Mouse (Mus musculus) hindbrain, embryonic 16.5 days (tissue): Measurements from ENCODE around the gene Gm17545. TPM values are rescaled to one million over a fixed set of nuclear protein-coding genes. Genes with fewer than 3 reads are reported as not detected.

Source experiments
- ATAC-seq: fragments of 200-750 bp; cut with Nextera tagmentation; 2 replicates; pipeline ENCODE4 v1.8.0; 2017; ENCODE audit warnings: moderate TSS enrichment, moderate library complexity
- H3K27ac ChIP-seq: fragments of 300-500 bp; sonication (generic); 2 replicates; pipeline ENCODE4 v1.5.1; 2014; ENCODE audit warnings: low read depth, mild to moderate bottlenecking, control low read depth, low read length, moderate library complexity
- H3K27me3 ChIP-seq: fragments of 300-500 bp; sonication (generic); replicated peaks from 2 replicates; pipeline ENCODE4 v1.6.1; 2014; ENCODE audit warnings: low read length; ENCODE audit not compliant: control insufficient read depth, insufficient read depth
- H3K36me3 ChIP-seq: fragments of 300-500 bp; sonication (generic); 2 replicates; pipeline ENCODE4 v1.6.1; 2014; ENCODE audit warnings: mild to moderate bottlenecking, low read length, moderate library complexity, mixed read lengths; ENCODE audit not compliant: control insufficient read depth, insufficient read depth
- H3K4me1 ChIP-seq: fragments of 300-500 bp; sonication (generic); 2 replicates; pipeline ENCODE4 v1.6.1; 2014; ENCODE audit warnings: low read depth, low read length; ENCODE audit not compliant: control insufficient read depth, insufficient read depth
- H3K4me2 ChIP-seq: fragments of 300-500 bp; sonication (generic); 2 replicates; pipeline ENCODE4 v1.6.1; 2014; ENCODE audit warnings: mild to moderate bottlenecking, low read length, control low read depth, moderate library complexity
- H3K4me3 ChIP-seq: fragments of 300-500 bp; sonication (generic); 2 replicates; pipeline ENCODE4 v1.5.1; 2014; ENCODE audit warnings: mild to moderate bottlenecking, low read length, control low read depth, moderate library complexity
- H3K9ac ChIP-seq: fragments of 300-500 bp; sonication (generic); 2 replicates; pipeline ENCODE4 v1.6.1; 2014; ENCODE audit warnings: low read depth, mild to moderate bottlenecking, control low read depth, low read length, moderate library complexity
- H3K9me3 ChIP-seq: fragments of 300-500 bp; sonication (generic); 2 replicates; pipeline ENCODE4 v1.6.1; 2014; ENCODE audit warnings: mild to moderate bottlenecking, low read length, moderate library complexity; ENCODE audit not compliant: control insufficient read depth
- WGBS: fragments of 180-500 bp; shearing (Covaris S2); extraction: QIAGEN DNeasy Blood & Tissue Kit; methylation state at CpG from one replicate; pipeline ENCODE4 v1.1.7; 2014; 5-methylcytosine and 5-hydroxymethylcytosine counted together
- polyA plus RNA-seq: library from polyadenylated mRNA; unstranded; fragments of >200 nt; fragmentation: Nextera tagmentation; extraction: Ambion mirVana; gene quantifications from 2 replicates; pipeline ENCODE4 v1.2.1, GENCODE M21; 2015

The Gm17545 gene
- polyA plus RNA-seq, 1 experiment from 2014 or later: not detected

DNA sequence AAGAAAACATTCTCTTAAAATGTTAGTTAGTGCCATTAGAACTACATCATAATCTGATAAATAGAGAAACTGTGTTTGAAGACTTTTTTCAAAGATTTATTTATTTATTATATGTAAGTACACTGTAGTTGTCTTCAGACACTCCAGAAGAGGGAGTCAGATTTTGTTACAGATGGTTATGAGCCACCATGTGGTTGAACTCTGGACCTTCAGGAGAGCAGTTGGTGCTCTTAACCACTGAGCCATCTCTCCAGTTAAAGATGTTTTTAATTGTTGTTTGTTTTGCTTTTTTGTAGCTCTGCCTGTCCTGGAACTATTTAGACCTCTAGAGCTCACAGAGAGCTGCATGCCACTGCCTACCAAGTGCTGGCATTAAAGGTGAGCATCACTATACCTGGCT, 951 bp downstream of the Gm17545 start:
- ATAC-seq: no peak
- Histone ChIP-seq H3K4me3 (no peak overlapping the region), H3K27ac (no peak overlapping the region), H3K9ac (no peak overlapping the region), H3K4me2 (no peak overlapping the region), H3K36me3 (peaks cover 49% of the 10 kb centered on the region), H3K4me1 (no peaks in the 10 kb centered on the region), H3K9me3 (no peaks in the 10 kb centered on the region), H3K27me3 (no peaks in the 10 kb centered on the region)

DNA sequence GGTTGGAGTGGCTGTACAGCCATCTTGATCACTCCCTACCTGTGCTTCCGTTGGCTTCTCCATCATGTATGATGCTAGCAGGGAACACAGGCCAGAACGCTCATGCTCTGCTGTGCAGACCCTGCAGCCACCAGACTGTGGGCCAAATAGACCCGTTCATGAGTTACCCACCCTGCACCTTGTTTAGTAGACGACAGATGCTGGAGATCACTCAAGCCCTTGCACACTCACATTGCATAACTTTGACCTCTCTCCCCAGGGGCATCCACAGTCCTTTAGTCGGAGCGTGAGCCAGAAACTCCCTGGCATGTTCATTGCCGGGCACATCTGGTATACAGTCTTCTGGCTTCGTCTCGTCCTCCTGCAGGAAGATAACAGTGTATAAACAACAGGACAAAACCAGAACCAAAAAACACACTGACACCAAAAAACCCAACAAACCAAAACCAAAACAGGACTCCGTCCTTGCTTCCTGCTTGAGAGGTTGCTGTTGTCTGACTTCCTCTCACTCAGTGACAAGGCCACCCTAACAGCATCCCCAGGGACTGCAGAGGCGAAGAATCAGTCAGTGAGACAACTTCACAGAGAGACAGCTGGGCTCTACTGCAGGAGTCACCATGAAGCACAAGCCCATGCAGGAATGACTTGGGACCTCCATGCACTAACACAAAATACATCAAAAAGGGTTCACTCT, 3.2 kb downstream of the Gm17545 start:
- Histone ChIP-seq H3K9ac (no peak overlapping the region), H3K27me3 (no peaks in the 10 kb centered on the region), H3K9me3 (no peaks in the 10 kb centered on the region), H3K36me3 (peaks cover 33% of the 10 kb centered on the region), H3K4me1 (no peaks in the 10 kb centered on the region), H3K27ac (no peak overlapping the region), H3K4me2 (no peak overlapping the region), H3K4me3 (no peak overlapping the region)
- ATAC-seq: no peak
- WGBS: 84% methylated on average over 11 of the region's 11 CpGs

DNA sequence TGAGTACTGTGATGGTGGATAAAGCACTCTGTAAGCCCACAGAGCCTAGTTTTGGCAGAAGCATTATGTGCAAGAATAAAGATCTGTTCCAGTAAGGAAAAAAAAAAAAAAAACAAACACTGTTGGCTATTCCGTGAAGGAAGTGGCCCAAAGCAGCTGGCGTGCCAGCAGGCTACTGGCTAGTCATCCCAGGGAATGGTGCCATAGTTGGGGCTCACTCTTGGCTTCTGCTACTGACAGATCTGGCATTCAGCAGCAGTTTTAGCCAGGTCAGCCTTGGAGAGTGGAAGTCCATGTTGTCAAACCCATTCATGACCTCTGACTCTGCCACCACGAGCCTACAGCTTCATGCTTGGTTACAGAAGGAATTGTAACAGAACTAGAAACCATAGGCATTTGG, 7.9 kb downstream of the Gm17545 start:
- 0 out of 2 replicates have a peak, but pooled peaks have one; percentile 25 for ATAC-seq
- H3K4me2 ChIP-seq: no peak overlapping the region
- H3K4me1 ChIP-seq: no peaks in the 10 kb centered on the region
- H3K27ac ChIP-seq: no peak overlapping the region
- WGBS: 83% methylated on average over 3 of the region's 3 CpGs
- H3K9me3 ChIP-seq: no peaks in the 10 kb centered on the region
- H3K9ac ChIP-seq: no peak overlapping the region
- H3K27me3 ChIP-seq: no peaks in the 10 kb centered on the region
- H3K4me3 ChIP-seq: no peak overlapping the region
- H3K36me3 ChIP-seq: peaks cover 6% of the 10 kb centered on the region

GRCm38 (mm10) chr9:22466212-22466611, 12.1 kb downstream of the Gm17545 start:
- Histone ChIP-seq H3K36me3 (0 out of 2 replicates have a peak, but pooled peaks cover 2% of the 10 kb centered on the region), H3K27ac (no peak overlapping the region), H3K4me2 (no peak overlapping the region), H3K9ac (no peak overlapping the region), H3K27me3 (no peaks in the 10 kb centered on the region), H3K4me1 (peaks cover 3% of the 10 kb centered on the region; the same call in 1 of the 2 replicates), H3K9me3 (no peaks in the 10 kb centered on the region), H3K4me3 (no peak overlapping the region)
- ATAC-seq: no peak
- 95% methylated on average over 5 of the region's 5 CpGs for WGBS

DNA sequence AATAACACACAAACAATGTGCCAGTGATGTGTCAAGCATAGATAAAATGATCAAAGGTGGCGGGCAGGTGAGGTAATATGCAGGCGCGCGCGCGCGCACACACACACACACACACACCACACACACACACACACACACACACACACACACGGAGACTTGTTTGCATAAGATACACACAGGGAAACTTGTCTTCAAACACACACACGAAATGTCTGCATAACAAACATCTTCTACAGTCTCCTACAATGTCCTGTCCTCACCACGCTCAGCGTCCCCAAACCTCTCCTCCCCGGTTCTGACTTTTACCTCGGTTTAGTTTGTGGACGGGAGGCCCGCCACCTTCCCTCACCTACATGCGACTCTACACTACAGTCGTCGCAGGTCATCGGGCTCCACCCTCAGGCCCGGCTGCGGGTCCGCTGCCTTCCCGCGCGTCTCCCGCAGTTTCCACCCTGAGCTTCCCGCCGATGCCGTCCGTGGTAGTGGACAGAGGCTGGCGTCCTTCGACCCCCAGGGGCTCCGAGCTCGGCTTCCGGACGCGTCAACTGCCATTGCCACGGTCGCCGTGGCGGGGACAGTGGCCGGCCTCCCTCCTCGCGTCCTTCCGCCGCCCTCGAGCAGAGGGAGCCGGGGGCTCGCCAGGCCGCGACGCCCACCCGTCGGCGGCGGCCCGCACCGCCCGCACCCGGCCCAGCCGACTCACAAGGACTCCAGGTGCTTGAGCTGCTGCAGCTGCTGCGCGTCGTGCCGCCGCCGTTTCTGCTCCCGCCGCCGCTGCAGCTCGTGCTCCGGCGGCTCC, 13.5 kb downstream of the Gm17545 start:
- peak overlapping the region; percentile 94 for H3K4me3 ChIP-seq
- 0 out of 2 replicates have a peak, but pooled peaks cover 2% of the 10 kb centered on the region for H3K36me3 ChIP-seq
- H3K27me3 ChIP-seq: no peaks in the 10 kb centered on the region
- peak overlapping the region; percentile 98 for H3K9ac ChIP-seq
- peak overlapping the region; percentile 67 for H3K4me2 ChIP-seq
- peak; percentile 77 for ATAC-seq
- peaks cover 3% of the 10 kb centered on the region; the same call in 1 of the 2 replicates for H3K4me1 ChIP-seq
- WGBS: 1% methylated on average over 58 of the region's 73 CpGs
- H3K9me3 ChIP-seq: no peaks in the 10 kb centered on the region
- peak overlapping the region; percentile 96 for H3K27ac ChIP-seq

GRCm38 (mm10) chr9:22468170-22468898, 14.2 kb downstream of the Gm17545 start:
- 0 out of 2 replicates have a peak, but pooled peaks cover 2% of the 10 kb centered on the region for H3K36me3 ChIP-seq
- no peaks in the 10 kb centered on the region for H3K27me3 ChIP-seq
- 4% methylated on average over 42 of the region's 43 CpGs for WGBS
- H3K27ac ChIP-seq: peak overlapping the region; percentile 96
- peak overlapping the region; percentile 98 for H3K9ac ChIP-seq
- no peaks in the 10 kb centered on the region for H3K9me3 ChIP-seq
- peak; percentile 84 for ATAC-seq
- H3K4me3 ChIP-seq: peak overlapping the region; percentile 94
- peaks cover 3% of the 10 kb centered on the region; the same call in 1 of the 2 replicates for H3K4me1 ChIP-seq
- peak overlapping the region; percentile 67 for H3K4me2 ChIP-seq

DNA sequence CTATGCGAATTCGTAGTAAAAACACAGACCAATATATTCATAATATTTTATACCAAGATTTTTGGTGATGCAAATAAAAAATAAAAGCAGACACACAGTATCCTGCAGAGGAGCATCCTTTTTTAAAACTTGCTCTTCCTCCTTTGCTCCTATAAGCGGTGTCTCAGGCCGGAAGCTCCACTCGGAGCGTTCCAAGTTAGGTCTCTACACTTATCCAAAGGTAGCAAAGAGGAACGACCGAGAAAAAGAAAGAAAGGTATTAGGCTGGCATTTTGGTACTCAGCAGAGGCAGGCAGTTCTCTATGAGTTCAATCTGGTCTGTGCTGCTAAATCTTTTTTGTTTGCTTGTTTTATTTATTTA, 14.8 kb downstream of the Gm17545 start:
- 77% methylated on average over 8 of the region's 8 CpGs for WGBS
- H3K4me3 ChIP-seq: no peak overlapping the region
- no peaks in the 10 kb centered on the region for H3K9me3 ChIP-seq
- no peaks in the 10 kb centered on the region for H3K27me3 ChIP-seq
- no peak overlapping the region for H3K9ac ChIP-seq
- no peak overlapping the region; the same call in 1 of the 2 replicates for H3K27ac ChIP-seq
- no peak overlapping the region; the same call in 1 of the 2 replicates for H3K4me2 ChIP-seq
- ATAC-seq: no peak
- 0 out of 2 replicates have a peak, but pooled peaks cover 2% of the 10 kb centered on the region for H3K36me3 ChIP-seq
- H3K4me1 ChIP-seq: peaks cover 3% of the 10 kb centered on the region; the same call in 1 of the 2 replicates

- peaks cover 3% of the 10 kb centered on the region; the same call in 1 of the 2 replicates for H3K4me1 ChIP-seq
- H3K27ac ChIP-seq: peak within 1 kb of the TSS; percentile 96
- no peak for ATAC-seq
- H3K9ac ChIP-seq: peak within 1 kb of the TSS; percentile 98
- H3K4me2 ChIP-seq: peak within 1 kb of the TSS; percentile 67
- H3K36me3 ChIP-seq: 0 out of 2 replicates have a peak, but pooled peaks cover 2% of the 10 kb centered on the region
- no peaks in the 10 kb centered on the region for H3K27me3 ChIP-seq
- peak within 1 kb of the TSS; percentile 94 for H3K4me3 ChIP-seq
- 92% methylated on average over 3 of the region's 3 CpGs for WGBS
- no peaks in the 10 kb centered on the region for H3K9me3 ChIP-seq
Observed at GRCm38 (mm10) chr9:22469643-22470042, 15.6 kb downstream of the Gm17545 start, which contains the start of gene Rp9. TSS of gene Rp9 (minus strand) at chr9:22469743.
